Mouse (Mus musculus) forebrain, embryonic 16.5 days (tissue): ENCODE measurements at regions not wholly inside any gene's neighbourhood (a gene's known extent, or its start where the extent isn't known, plus 50 kb on each side); places are given as distances from the start of the nearest gene placed in this dataset.

Experiments
- ATAC-seq: fragments of 200-750 bp; cut with Nextera tagmentation; 2 replicates; pipeline ENCODE4 v1.8.0; 2017; ENCODE audit warnings: mild to moderate bottlenecking, moderate library complexity
- H3K27ac ChIP-seq: fragments of 300-500 bp; sonication (generic); 2 replicates; pipeline ENCODE4 v1.5.1; 2014; ENCODE audit warnings: low read length, control low read depth
- H3K27me3 ChIP-seq: fragments of 300-500 bp; sonication (generic); replicated peaks from 2 replicates; pipeline ENCODE4 v1.6.1; 2014; ENCODE audit warnings: low read length; ENCODE audit not compliant: control insufficient read depth, insufficient read depth
- H3K36me3 ChIP-seq: fragments of 300-500 bp; sonication (generic); 2 replicates; pipeline ENCODE4 v1.6.1; 2014; ENCODE audit not compliant: control insufficient read depth, insufficient read depth
- H3K4me1 ChIP-seq: fragments of 300-500 bp; sonication (generic); replicated peaks from 2 replicates; pipeline ENCODE4 v1.6.1; 2014; ENCODE audit warnings: low read length; ENCODE audit not compliant: control insufficient read depth, insufficient read depth
- H3K4me2 ChIP-seq: fragments of 300-500 bp; sonication (generic); 2 replicates; pipeline ENCODE4 v1.6.1; 2014; ENCODE audit warnings: mild to moderate bottlenecking, low read length, control low read depth
- H3K4me3 ChIP-seq: fragments of 300-500 bp; sonication (generic); replicated peaks from 2 replicates; pipeline ENCODE4 v1.5.1; 2014; ENCODE audit warnings: mild to moderate bottlenecking, low read length, control low read depth
- H3K9ac ChIP-seq: fragments of 300-500 bp; sonication (generic); replicated peaks from 2 replicates; pipeline ENCODE4 v1.6.1; 2014; ENCODE audit warnings: low read depth, low read length, control low read depth
- H3K9me3 ChIP-seq: fragments of 300-500 bp; sonication (generic); 2 replicates; pipeline ENCODE4 v1.6.1; 2016; ENCODE audit warnings: low read length; ENCODE audit not compliant: control insufficient read depth
- WGBS: fragments of 180-500 bp; shearing (Covaris S2); extraction: QIAGEN DNeasy Blood & Tissue Kit; methylation state at CpG from one replicate; pipeline ENCODE4 v1.1.7; 2014; 5-methylcytosine and 5-hydroxymethylcytosine counted together

DNA sequence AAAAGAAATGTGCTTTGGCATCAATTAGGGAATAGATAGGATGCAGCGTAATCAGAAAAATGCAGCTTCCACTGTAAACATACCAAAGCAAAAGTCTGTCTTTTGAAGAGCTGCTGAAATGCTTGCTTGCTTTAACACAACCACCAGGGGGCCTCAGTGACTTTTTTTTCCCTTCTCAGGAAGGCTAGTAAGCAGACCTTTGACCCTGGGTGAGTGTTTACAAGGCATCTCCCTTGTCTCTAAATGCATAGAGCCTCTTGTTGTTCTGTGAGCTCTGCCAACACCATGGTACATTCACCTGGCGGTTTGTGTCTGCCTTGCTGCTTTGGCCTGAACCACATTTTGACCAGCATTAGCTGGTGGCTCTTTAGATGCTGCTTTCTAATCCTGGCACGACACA, 191.9 kb upstream of the C9orf72 start:
- H3K9me3 ChIP-seq = no peaks in the 10 kb centered on the region
- H3K36me3 ChIP-seq = no peaks in the 10 kb centered on the region
- H3K9ac ChIP-seq = no peak overlapping the region
- 53% methylated on average over 3 of the region's 3 CpGs for WGBS
- no peak for ATAC-seq
- H3K4me2 ChIP-seq = no peak overlapping the region
- H3K27me3 ChIP-seq = no peaks in the 10 kb centered on the region
- H3K4me3 ChIP-seq = no peak overlapping the region
- H3K27ac ChIP-seq = no peak overlapping the region
- no peaks in the 10 kb centered on the region for H3K4me1 ChIP-seq

DNA sequence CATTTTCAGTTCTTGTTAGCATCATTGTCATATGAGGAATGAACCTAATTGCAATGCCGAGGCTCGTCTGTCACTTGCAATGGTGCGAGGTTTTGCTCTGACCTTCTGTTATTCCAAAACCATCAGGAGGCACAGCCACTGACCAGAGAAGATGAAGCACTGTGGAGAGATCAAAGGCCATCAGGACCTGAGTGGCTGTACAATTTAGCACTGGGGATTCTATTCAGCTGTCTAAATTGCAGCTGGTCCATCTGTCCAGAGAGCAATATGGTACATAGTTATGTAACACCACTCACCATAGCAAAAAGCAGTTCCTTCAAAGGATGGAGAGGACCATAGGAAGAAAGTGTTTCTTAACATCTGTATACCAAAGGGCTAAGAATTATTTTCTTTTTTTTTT, 187.5 kb upstream of the C9orf72 start:
- Histone ChIP-seq H3K4me3 (no peak overlapping the region), H3K27ac (no peak overlapping the region), H3K27me3 (no peaks in the 10 kb centered on the region), H3K4me1 (no peaks in the 10 kb centered on the region), H3K36me3 (no peaks in the 10 kb centered on the region), H3K9ac (no peak overlapping the region), H3K4me2 (no peak overlapping the region), H3K9me3 (no peaks in the 10 kb centered on the region)
- ATAC-seq = no peak
- WGBS = 56% methylated on average over 3 of the region's 3 CpGs

DNA sequence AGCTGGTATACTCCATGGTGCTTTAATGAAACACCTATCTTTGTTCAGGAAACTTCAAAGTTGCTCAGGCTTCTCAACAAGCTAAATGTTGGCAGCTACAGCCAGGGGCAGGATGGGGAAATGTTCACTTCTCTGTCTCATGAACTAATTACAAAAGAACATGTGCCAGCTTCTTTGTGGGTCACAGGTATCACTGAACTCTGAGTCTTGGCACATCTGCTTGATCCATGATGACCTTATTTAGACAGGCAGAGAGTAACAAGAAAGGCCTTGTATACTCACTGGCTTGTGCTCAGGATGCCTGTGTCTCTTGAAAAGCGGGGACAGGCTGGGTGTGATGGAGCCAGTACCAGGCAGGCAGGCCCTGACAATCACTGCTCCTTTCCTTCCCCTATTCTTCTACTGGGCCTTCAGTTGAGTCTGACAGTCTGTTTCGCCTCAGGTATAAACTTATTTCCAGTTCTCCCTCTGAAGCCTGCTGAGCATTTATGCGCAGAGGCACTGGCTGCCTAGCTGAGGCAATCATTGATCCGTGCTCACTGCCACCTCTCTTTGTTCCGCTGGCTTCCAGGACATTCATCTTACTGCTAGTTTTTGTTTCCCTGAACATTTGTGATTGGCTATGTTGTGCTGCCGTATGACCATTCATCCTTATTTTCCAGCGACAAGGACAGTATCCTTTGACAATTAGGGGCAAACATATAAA, 179.5 kb upstream of the C9orf72 start:
- Histone ChIP-seq H3K27me3 (no peaks in the 10 kb centered on the region), H3K9me3 (no peaks in the 10 kb centered on the region), H3K27ac (no peak overlapping the region), H3K4me3 (no peak overlapping the region), H3K36me3 (no peaks in the 10 kb centered on the region), H3K4me2 (no peak overlapping the region), H3K4me1 (peaks cover 8% of the 10 kb centered on the region; the same call in 1 of the 2 replicates), H3K9ac (no peak overlapping the region)
- WGBS = 49% methylated on average over 7 of the region's 7 CpGs
- ATAC-seq = no peak

DNA sequence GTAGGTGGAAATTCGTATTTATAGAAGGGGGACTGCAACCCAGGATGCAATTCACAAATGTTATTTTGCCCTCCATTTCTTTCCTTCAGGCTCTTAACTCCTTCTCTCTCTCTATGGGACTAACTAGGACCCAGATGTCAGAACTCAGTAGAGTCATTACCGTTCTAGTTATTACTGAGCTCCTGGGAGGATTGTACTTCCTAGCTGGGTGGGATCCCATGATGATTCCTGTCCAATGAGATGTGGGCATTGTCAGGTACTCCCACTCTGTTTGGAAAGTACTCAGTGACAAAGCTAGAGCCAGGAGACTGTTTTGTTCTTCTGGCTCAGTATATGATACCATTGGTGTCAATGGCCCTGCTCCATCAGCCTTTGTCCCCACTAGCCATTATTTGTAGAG, 178.1 kb upstream of the C9orf72 start:
- 88% methylated on average over 2 of the region's 2 CpGs for WGBS
- H3K9me3 ChIP-seq = no peaks in the 10 kb centered on the region
- H3K4me1 ChIP-seq = peaks cover 8% of the 10 kb centered on the region; the same call in 1 of the 2 replicates
- no peak overlapping the region for H3K4me2 ChIP-seq
- no peak for ATAC-seq
- no peak overlapping the region for H3K27ac ChIP-seq
- no peak overlapping the region for H3K4me3 ChIP-seq
- no peaks in the 10 kb centered on the region for H3K36me3 ChIP-seq
- H3K27me3 ChIP-seq = no peaks in the 10 kb centered on the region
- H3K9ac ChIP-seq = no peak overlapping the region

DNA sequence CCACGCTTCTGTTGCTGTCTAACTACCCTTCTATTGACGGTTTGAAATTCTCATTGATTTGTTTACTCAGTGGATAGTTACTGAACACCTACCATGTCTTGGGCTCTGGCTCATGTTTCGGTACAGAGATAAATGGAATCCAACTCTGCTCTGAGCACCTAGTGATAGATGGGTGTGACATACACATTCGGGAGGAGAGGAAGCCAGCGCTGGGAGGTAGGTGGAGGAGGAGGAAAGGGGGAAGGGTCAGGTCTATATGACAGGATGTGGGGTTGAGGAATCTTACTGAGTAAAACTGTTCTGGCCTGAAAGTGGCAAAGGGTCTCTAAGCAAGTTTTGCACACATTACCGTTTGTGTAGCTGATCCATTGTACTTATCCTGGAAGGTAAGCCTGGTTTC, 177.6 kb upstream of the C9orf72 start:
- H3K27ac ChIP-seq = no peak overlapping the region
- H3K4me1 ChIP-seq = peaks cover 8% of the 10 kb centered on the region; the same call in 1 of the 2 replicates
- H3K27me3 ChIP-seq = no peaks in the 10 kb centered on the region
- WGBS = 84% methylated on average over 6 of the region's 6 CpGs
- H3K9me3 ChIP-seq = no peaks in the 10 kb centered on the region
- H3K36me3 ChIP-seq = no peaks in the 10 kb centered on the region
- no peak overlapping the region for H3K4me3 ChIP-seq
- no peak overlapping the region for H3K4me2 ChIP-seq
- H3K9ac ChIP-seq = no peak overlapping the region
- no peak for ATAC-seq

DNA sequence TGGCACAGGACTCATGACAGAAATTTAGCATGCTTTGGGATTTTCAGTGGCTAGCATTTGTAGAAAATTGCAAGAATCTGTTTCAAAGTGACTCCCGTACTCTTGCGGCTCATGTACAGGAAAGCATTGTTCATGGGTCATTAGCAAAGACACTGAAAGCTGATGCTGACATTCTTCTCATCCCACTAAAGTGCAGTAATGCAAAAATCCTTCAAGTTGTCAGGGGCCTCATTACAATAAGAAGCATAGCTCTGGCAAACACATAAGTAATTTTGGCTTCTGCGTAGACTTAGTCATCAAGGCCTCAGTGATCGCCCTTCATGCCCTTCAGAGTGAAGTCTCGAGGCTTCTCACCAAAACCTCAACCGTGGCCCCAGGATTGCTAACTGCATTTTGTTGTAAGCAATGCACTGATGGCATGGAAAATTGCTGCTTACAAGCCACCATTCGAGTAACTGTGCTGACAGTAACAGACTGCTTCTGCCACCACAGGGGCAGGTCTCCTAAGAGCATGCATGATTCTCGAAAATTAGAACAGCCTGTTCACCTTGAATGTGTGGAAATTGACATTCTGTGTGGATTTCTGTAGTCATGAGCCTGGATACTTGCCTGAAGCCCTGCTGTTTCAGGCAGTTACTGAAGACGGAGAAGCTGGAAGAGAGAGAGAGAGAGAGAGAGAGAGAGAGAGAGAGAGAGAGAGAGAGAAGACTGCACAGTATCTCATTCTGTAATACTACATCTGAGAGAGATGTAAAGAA, 176.6 kb upstream of the C9orf72 start:
- H3K4me2 ChIP-seq = no peak overlapping the region
- no peaks in the 10 kb centered on the region for H3K36me3 ChIP-seq
- H3K9ac ChIP-seq = no peak overlapping the region
- no peaks in the 10 kb centered on the region for H3K27me3 ChIP-seq
- no peak overlapping the region for H3K4me3 ChIP-seq
- peaks cover 8% of the 10 kb centered on the region; the same call in 1 of the 2 replicates for H3K4me1 ChIP-seq
- 53% methylated on average over 9 of the region's 9 CpGs for WGBS
- no peaks in the 10 kb centered on the region for H3K9me3 ChIP-seq
- no peak overlapping the region for H3K27ac ChIP-seq
- ATAC-seq = peak; percentile 73

DNA sequence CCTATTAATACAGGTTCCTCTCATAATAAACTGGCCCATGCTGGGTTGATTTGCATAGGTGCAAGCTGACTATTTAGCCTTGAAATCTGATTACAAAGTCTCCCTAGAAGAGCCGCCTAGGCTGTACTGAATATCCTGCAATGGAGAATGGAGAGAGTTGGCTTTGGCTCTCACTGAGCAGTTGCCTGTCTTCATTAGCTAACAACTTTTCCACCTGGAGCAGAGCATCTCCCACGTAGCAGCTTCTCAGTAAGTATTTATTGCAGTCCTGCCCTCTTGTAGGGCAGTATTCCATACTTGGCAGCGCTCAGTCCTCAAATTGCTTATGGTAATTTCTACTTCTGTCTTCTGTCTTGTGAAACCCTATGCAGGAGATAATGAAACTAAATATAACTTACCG, 175.8 kb upstream of the C9orf72 start:
- peak; percentile 10; the same call in 1 of the 2 replicates for ATAC-seq
- no peaks in the 10 kb centered on the region for H3K36me3 ChIP-seq
- no peak overlapping the region for H3K27ac ChIP-seq
- H3K27me3 ChIP-seq = no peaks in the 10 kb centered on the region
- no peak overlapping the region for H3K9ac ChIP-seq
- no peak overlapping the region for H3K4me3 ChIP-seq
- H3K4me2 ChIP-seq = no peak overlapping the region
- no peaks in the 10 kb centered on the region for H3K9me3 ChIP-seq
- WGBS = 57% methylated on average over 4 of the region's 4 CpGs
- H3K4me1 ChIP-seq = peaks cover 8% of the 10 kb centered on the region; the same call in 1 of the 2 replicates

DNA sequence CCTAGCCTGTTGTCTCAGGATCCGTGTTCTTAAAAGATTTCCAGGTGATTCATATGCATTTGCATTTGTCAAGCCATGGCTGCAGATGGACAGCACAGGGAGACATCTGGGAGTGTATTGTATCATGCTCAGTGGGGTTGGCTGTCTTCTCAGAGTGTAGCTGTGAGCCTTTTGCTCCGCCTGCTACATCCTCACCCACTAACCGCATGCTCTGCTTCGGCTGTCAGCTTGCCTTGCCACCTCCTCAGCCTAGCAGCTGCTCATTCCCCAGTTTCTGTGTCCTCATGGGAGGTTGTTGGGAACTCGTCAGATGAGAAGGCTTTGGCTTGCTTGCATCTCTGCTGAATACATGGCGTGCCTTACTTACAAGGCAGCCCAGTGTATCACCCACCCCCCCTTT, 174.5 kb upstream of the C9orf72 start:
- H3K27ac ChIP-seq = no peak overlapping the region
- H3K9me3 ChIP-seq = no peaks in the 10 kb centered on the region
- H3K4me3 ChIP-seq = no peak overlapping the region
- H3K36me3 ChIP-seq = no peaks in the 10 kb centered on the region
- peak; percentile 75 for ATAC-seq
- no peak overlapping the region for H3K9ac ChIP-seq
- no peaks in the 10 kb centered on the region for H3K27me3 ChIP-seq
- 53% methylated on average over 6 of the region's 6 CpGs for WGBS
- H3K4me1 ChIP-seq = peaks cover 8% of the 10 kb centered on the region; the same call in 1 of the 2 replicates
- H3K4me2 ChIP-seq = no peak overlapping the region

DNA sequence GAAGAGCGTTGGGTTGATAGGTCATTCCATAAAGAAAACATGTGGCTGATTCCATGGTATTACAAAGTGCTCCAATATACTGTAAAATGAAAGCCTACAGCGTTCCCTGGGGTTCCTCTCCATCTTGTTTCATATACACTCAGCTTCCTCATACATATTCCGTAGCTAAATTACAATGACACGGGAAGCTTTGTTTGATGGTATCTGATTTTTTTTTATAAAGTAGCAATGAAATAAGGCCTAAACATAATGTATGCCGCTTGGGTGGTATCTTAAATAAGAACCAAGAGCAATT, 169.6 kb upstream of the C9orf72 start:
- Histone ChIP-seq H3K4me1 (0 out of 2 replicates have a peak, but pooled peaks cover under 1% of the 10 kb centered on the region), H3K4me2 (no peak overlapping the region), H3K36me3 (no peaks in the 10 kb centered on the region), H3K9ac (no peak overlapping the region), H3K27me3 (no peaks in the 10 kb centered on the region), H3K9me3 (no peaks in the 10 kb centered on the region), H3K27ac (no peak overlapping the region), H3K4me3 (no peak overlapping the region)
- 84% methylated on average over 5 of the region's 5 CpGs for WGBS
- ATAC-seq = no peak
